Mouse (Mus musculus): ENCODE measurements at regions not wholly inside any gene's neighbourhood (a gene's known extent, or its start where the extent isn't known, plus 50 kb on each side); places are given as distances from the start of the nearest gene placed in this dataset.

GRCm38 (mm10) chr2:159498691-159499090 is 704.1 kb downstream of the Dhx35 start:
- no peak for TF ChIP-seq CTCF (IDR thresholded peaks at IDR 0.05; ENCODE audit: extremely low read depth, insufficient read depth, insufficient read length, insufficient replicate concordance)
- no peak for TF ChIP-seq POLR2A (IDR thresholded peaks at IDR 0.05; ENCODE audit: low read depth, low read length)
